ENCODE assay signal across 17 mouse cellular contexts in the genomic region with DNA sequence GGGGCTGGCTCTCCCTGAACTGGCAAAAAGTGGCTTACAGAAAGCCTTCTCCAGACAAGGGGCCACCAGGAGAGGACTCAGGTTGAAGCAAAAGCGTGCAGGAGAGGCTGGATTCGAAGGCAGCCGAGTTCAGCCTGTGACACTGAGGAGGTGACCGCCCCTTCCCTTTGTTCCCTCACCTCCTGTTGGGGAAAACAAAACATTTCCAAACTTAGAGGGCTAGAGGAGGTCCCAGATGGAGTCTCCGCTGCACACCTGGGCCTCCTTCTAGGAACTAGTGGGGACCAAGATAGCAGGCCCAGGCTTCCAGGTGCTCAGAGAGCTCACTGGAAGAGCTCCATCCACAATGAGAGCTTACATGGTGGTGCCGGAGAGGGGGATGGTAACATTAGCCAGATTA.
DNase-seq lines count a peak whose midpoint lies in the region; ATAC-seq lines count a peak whose summit lies in the region.
"Had no signal": no experiment of that assay in that cellular context is flagged by ENCODE, and none has a peak within 500 bp of the region (broad histone marks: within the 10 kb centered on the region; RNA-seq: fewer than 3 reads in every experiment).

No protein-coding gene starts in this region.

- no peak overlapping the region for H3K9ac ChIP-seq in forebrain, embryonic 14.5 days (ENCODE audit: low read length)
- H3K9ac ChIP-seq in forebrain, embryonic 16.5 days (replicated peaks; ENCODE audit: low read depth, low read length): no peak overlapping the region
- H3K9ac ChIP-seq in midbrain, embryonic 16.5 days (ENCODE audit: low read depth, low read length): no peak overlapping the region
- no peak overlapping the region for H3K9ac ChIP-seq in midbrain, embryonic 14.5 days (replicated peaks; ENCODE audit: low read length)
- H3K9ac ChIP-seq: embryonic facial prominence, embryonic 15.5 days; kidney, embryonic 15.5 days; limb, embryonic 15.5 days; liver, embryonic 15.5 days had no signal

- no peak overlapping the region for H3K4me3 ChIP-seq in forebrain, embryonic 14.5 days (ENCODE audit: low read depth, low read length)
- H3K4me3 ChIP-seq in forebrain, embryonic 16.5 days (replicated peaks; ENCODE audit: low read length): no peak overlapping the region
- H3K4me3 ChIP-seq in midbrain, embryonic 10.5 days: no peak overlapping the region
- no peak overlapping the region for H3K4me3 ChIP-seq in midbrain, embryonic 16.5 days (ENCODE audit: low read depth, low read length)
- H3K4me3 ChIP-seq in midbrain, embryonic 14.5 days (replicated peaks; ENCODE audit: low read depth, low read length): no peak overlapping the region
- H3K4me3 ChIP-seq: embryonic facial prominence, embryonic 15.5 days; kidney, embryonic 15.5 days; limb, embryonic 15.5 days; liver, embryonic 15.5 days had no signal

- no peak for DNase-seq in forebrain, embryonic 14.5 days (ENCODE audit: low spot score)
- no peak for DNase-seq in midbrain, embryonic 10.5 days (ENCODE audit: low spot score)
- DNase-seq in ES-CJ7 (ENCODE audit: low read depth, low spot score): peak; percentile 52
- peak; percentile 27 for DNase-seq in midbrain, embryonic 14.5 days
- no peak for DNase-seq in lung, postnatal 4 days
- no peak for DNase-seq in right cerebral cortex, postnatal 36 days (ENCODE audit: low spot score in 2 of 2)
- DNase-seq: adrenal gland, adult 8-10 months; gastrocnemius, postnatal 36 days; heart, postnatal 10 days had no signal

- WGBS in forebrain, embryonic 14.5 days: 16% methylated on average over 6 of the region's 6 CpGs
- WGBS in forebrain, embryonic 16.5 days: 29% methylated on average over 6 of the region's 6 CpGs
- WGBS in midbrain, embryonic 10.5 days: 27% methylated on average over 6 of the region's 6 CpGs
- WGBS in midbrain, embryonic 16.5 days: 25% methylated on average over 6 of the region's 6 CpGs
- 28% methylated on average over 6 of the region's 6 CpGs for WGBS in midbrain, embryonic 14.5 days

- no peaks in the 10 kb centered on the region for H3K27me3 ChIP-seq in forebrain, embryonic 14.5 days (replicated peaks; ENCODE audit: control insufficient read depth, insufficient read depth, low read length)
- H3K27me3 ChIP-seq in forebrain, embryonic 16.5 days (replicated peaks; ENCODE audit: control insufficient read depth, insufficient read depth, low read length): no peaks in the 10 kb centered on the region
- H3K27me3 ChIP-seq in midbrain, embryonic 10.5 days (ENCODE audit: low read depth, poor library complexity, severe bottlenecking): peaks cover 27% of the 10 kb centered on the region
- H3K27me3 ChIP-seq in midbrain, embryonic 16.5 days (ENCODE audit: control insufficient read depth, insufficient read depth, low read depth, low read length): no peaks in the 10 kb centered on the region
- no peaks in the 10 kb centered on the region for H3K27me3 ChIP-seq in midbrain, embryonic 14.5 days (ENCODE audit: control insufficient read depth, insufficient read depth, low read length)
- H3K27me3 ChIP-seq: embryonic facial prominence, embryonic 15.5 days; kidney, embryonic 15.5 days; limb, embryonic 15.5 days; liver, embryonic 15.5 days had no signal

- H3K9me3 ChIP-seq in forebrain, embryonic 14.5 days (replicated peaks; ENCODE audit: control insufficient read depth, low read length): no peaks in the 10 kb centered on the region
- H3K9me3 ChIP-seq in forebrain, embryonic 16.5 days (ENCODE audit: control insufficient read depth, low read length): no peaks in the 10 kb centered on the region
- H3K9me3 ChIP-seq in midbrain, embryonic 10.5 days (replicated peaks): no peaks in the 10 kb centered on the region
- H3K9me3 ChIP-seq in midbrain, embryonic 16.5 days (replicated peaks; ENCODE audit: control insufficient read depth, low read length, poor library complexity, severe bottlenecking): no peaks in the 10 kb centered on the region
- no peaks in the 10 kb centered on the region for H3K9me3 ChIP-seq in midbrain, embryonic 14.5 days (ENCODE audit: control insufficient read depth, low read length)
- H3K9me3 ChIP-seq: embryonic facial prominence, embryonic 15.5 days; kidney, embryonic 15.5 days; limb, embryonic 15.5 days; liver, embryonic 15.5 days had no signal

- peak overlapping the region; percentile 27; the same call in 1 of the 2 replicates for H3K27ac ChIP-seq in forebrain, embryonic 14.5 days (ENCODE audit: low read depth, low read length)
- no peak overlapping the region for H3K27ac ChIP-seq in forebrain, embryonic 16.5 days (ENCODE audit: low read length)
- peak overlapping the region; percentile 67 for H3K27ac ChIP-seq in midbrain, embryonic 10.5 days (replicated peaks)
- H3K27ac ChIP-seq in midbrain, embryonic 16.5 days (ENCODE audit: low read length): no peak overlapping the region
- H3K27ac ChIP-seq in midbrain, embryonic 14.5 days (replicated peaks; ENCODE audit: low read depth, low read length): peak overlapping the region; percentile 43; the same call in 1 of the 2 replicates
- H3K27ac ChIP-seq: embryonic facial prominence, embryonic 15.5 days; liver, embryonic 15.5 days; stomach, postnatal 0 days had no signal

- H3K36me3 ChIP-seq in forebrain, embryonic 14.5 days (ENCODE audit: control insufficient read depth, insufficient read depth, low read length): no peaks in the 10 kb centered on the region
- no peaks in the 10 kb centered on the region for H3K36me3 ChIP-seq in forebrain, embryonic 16.5 days (ENCODE audit: control insufficient read depth, insufficient read depth)
- no peaks in the 10 kb centered on the region for H3K36me3 ChIP-seq in midbrain, embryonic 10.5 days
- no peaks in the 10 kb centered on the region for H3K36me3 ChIP-seq in midbrain, embryonic 16.5 days (ENCODE audit: control insufficient read depth, insufficient read depth, low read length)
- H3K36me3 ChIP-seq in midbrain, embryonic 14.5 days (ENCODE audit: control insufficient read depth, insufficient read depth, low read length): no peaks in the 10 kb centered on the region
- H3K36me3 ChIP-seq: embryonic facial prominence, embryonic 15.5 days; kidney, embryonic 15.5 days; limb, embryonic 15.5 days; liver, embryonic 15.5 days had no signal

- no peak for ATAC-seq in forebrain, embryonic 14.5 days
- ATAC-seq in forebrain, embryonic 16.5 days: no peak
- no peak for ATAC-seq in midbrain, embryonic 16.5 days
- ATAC-seq in midbrain, embryonic 14.5 days (ENCODE audit: low FRiP score, low TSS enrichment): no peak
- ATAC-seq: hindbrain, embryonic 16.5 days had no signal

- H3K4me2 ChIP-seq in forebrain, embryonic 14.5 days (ENCODE audit: low read length): no peak overlapping the region
- H3K4me2 ChIP-seq in forebrain, embryonic 16.5 days (ENCODE audit: low read length): no peak overlapping the region
- H3K4me2 ChIP-seq in midbrain, embryonic 16.5 days (ENCODE audit: low read length): no peak overlapping the region
- H3K4me2 ChIP-seq in midbrain, embryonic 14.5 days (ENCODE audit: low read length): no peak overlapping the region

- H3K4me1 ChIP-seq in forebrain, embryonic 14.5 days (ENCODE audit: control insufficient read depth, insufficient read depth, low read length): peaks cover 26% of the 10 kb centered on the region
- peaks cover 28% of the 10 kb centered on the region for H3K4me1 ChIP-seq in forebrain, embryonic 16.5 days (replicated peaks; ENCODE audit: control insufficient read depth, insufficient read depth, low read length)
- H3K4me1 ChIP-seq in midbrain, embryonic 10.5 days: peaks cover 59% of the 10 kb centered on the region
- peaks cover 9% of the 10 kb centered on the region; the same call in 1 of the 2 replicates for H3K4me1 ChIP-seq in midbrain, embryonic 16.5 days (ENCODE audit: control insufficient read depth, insufficient read depth, low read length)
- H3K4me1 ChIP-seq in midbrain, embryonic 14.5 days (ENCODE audit: control insufficient read depth, insufficient read depth, low read length): peaks cover 24% of the 10 kb centered on the region

Comparison
In these comparisons a context has a peak if more than half of its experiments do, and no peak if none do; other contexts are left out.
1. DNase-seq: peak in ES-CJ7 (single experiment) and midbrain, embryonic 14.5 days (single experiment); none in forebrain, embryonic 14.5 days (single experiment), midbrain, embryonic 10.5 days (single experiment), lung, postnatal 4 days (0 of 2) and right cerebral cortex, postnatal 36 days (0 of 2).
2. H3K27ac ChIP-seq: peak in forebrain, embryonic 14.5 days (single experiment), midbrain, embryonic 10.5 days (single experiment) and midbrain, embryonic 14.5 days (single experiment); none in forebrain, embryonic 16.5 days (single experiment) and midbrain, embryonic 16.5 days (single experiment).